Mouse (Mus musculus) embryo, embryonic 10.5 days (tissue): ENCODE data around the gene Rgs11.

Experiments
- DNase-seq: peaks from one replicate; pipeline ENCODE4 v3.0.0-alpha.2; 2015; ENCODE audit warnings: low spot score

The Rgs11 gene

GRCm38 (mm10) chr17:26231156-26231555 is 28.4 kb downstream of the Rgs11 start:
- DNase-seq: no peak

- DNase-seq: no peak
Observed at GRCm38 (mm10) chr17:26232863-26233262, 30.1 kb downstream of the Rgs11 start.

- no peak for DNase-seq
Observed at GRCm38 (mm10) chr17:26234386-26234785, 31.6 kb downstream of the Rgs11 start.

- no peak for DNase-seq
Observed at GRCm38 (mm10) chr17:26235077-26235815, 32.5 kb downstream of the Rgs11 start.

GRCm38 (mm10) chr17:26237667-26238066 is 34.9 kb downstream of the Rgs11 start:
- DNase-seq: no peak

GRCm38 (mm10) chr17:26239551-26239950 is 36.8 kb downstream of the Rgs11 start:
- DNase-seq: no peak

GRCm38 (mm10) chr17:26240120-26240790 is 37.5 kb downstream of the Rgs11 start:
- no peak for DNase-seq

GRCm38 (mm10) chr17:26240990-26241389 is 38.2 kb downstream of the Rgs11 start:
- DNase-seq: no peak

GRCm38 (mm10) chr17:26243471-26244100 is 40.8 kb downstream of the Rgs11 start:
- DNase-seq: peak; percentile 73

GRCm38 (mm10) chr17:26244101-26244841 is 41.5 kb downstream of the Rgs11 start, which contains the start of gene Fam234a:
Gene Fam234a (minus strand): TSS chr17:26244242.
- peak; percentile 98 for DNase-seq

- DNase-seq: no peak
Observed at GRCm38 (mm10) chr17:26251886-26252538, 49.3 kb downstream of the Rgs11 start.

GRCm38 (mm10) chr17:26252539-26253251 is 49.9 kb downstream of the Rgs11 start, which contains the start of gene Luc7l:
Gene Luc7l (plus strand): TSS chr17:26252896.
- DNase-seq: peak; percentile 97

GRCm38 (mm10) chr17:26253399-26253798 is 50.6 kb downstream of the Rgs11 start:
- DNase-seq: no peak

GRCm38 (mm10) chr17:26255313-26255712 is 52.6 kb downstream of the Rgs11 start:
- DNase-seq: no peak
